Mouse (Mus musculus) cerebellum, postnatal 10 days (tissue): ENCODE measurements around the gene P2rx3.

ENCODE experiments used
- DNase-seq, 2 experiments: peaks; one replicate each; pipeline ENCODE4 v3.0.0; 2021; ENCODE audit warnings: mixed read lengths in 2 of 2

Gene P2rx3

DNA sequence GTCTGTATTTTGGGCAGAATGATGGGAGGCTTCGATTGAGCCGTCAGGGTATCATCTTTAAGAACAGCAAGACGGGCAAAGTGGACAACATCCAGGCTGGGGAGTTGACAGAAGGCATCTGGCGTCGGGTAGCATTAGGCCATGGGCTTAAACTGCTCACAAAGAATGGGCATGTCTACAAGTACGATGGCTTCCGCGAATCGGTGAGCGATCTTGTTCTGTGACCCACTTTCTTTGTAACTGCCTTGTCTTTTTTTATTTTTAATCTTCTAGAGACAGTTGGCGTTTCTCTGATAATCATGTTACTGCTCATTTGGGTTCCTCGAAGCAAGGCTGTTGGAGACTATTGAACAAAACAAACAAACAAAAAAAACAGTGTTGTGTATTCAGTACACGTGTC lies 1.1 kb upstream of the P2rx3 start:
- DNase-seq, result peak in 1 of 2 experiments; percentile 11

DNA sequence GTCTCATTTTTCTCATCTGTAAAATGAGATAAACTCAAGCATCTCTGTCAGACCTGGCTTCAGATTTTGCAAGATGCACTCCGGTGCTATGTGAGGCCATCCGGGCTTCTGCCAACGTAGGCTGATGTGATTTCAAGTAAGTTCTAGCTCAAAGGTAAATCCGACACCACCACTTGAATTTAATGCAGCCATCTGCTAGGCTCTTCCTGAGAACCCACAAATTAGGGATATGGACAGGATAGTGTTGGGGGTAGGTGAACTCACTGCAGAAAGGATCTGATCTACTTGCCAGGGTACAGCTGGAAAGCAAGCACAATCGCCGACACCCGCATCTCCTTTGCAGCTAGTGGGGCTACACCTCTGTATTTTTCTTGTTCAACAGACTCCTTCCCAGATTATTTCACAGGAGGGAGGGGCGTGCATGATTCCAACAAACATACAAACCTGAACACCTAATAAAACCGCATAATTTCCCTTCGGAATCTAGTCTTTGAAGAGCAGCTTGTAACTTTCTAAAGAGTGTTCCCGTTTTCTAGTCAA lies 685 bp downstream of the P2rx3 start:
- no peak for DNase-seq

DNA sequence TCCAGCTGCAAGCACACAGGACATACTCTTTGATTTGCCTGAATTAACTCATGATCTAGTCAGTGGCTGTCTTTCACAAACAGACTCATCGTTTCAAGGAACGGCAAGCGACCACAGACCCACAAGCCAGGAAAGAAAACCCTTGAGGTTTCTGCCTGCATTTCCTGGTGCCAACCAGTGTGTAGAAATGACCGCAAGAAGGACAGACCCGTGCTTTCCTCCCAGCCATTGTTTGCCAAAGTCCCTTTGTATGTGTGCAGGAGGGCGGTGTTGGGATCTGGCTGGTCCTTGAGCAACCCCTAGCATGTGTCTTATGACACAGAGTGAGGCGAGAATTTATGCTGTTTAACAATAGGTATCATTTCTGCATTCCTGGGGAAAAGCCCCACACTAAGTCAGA lies 3.1 kb downstream of the P2rx3 start:
- no peak for DNase-seq

DNA sequence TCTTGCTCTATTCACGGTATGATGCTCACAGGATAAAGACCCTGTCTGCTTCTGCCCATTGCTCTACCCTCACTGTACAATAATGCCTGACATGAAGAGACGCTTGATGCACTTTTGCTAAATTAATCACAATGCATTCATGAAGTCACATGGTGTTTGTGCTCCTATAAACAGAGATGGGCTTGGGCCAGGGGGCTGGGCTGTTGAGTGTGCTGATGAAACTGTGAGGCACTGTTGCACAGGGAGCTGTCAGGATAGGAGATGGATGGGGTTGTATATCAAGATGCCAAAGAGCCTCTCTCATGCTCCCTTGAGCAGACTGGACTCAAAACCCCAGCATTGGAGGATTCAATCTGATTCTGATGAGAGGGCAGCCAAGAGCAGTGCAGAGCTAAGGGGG lies 4.1 kb downstream of the P2rx3 start:
- no peak for DNase-seq

DNA sequence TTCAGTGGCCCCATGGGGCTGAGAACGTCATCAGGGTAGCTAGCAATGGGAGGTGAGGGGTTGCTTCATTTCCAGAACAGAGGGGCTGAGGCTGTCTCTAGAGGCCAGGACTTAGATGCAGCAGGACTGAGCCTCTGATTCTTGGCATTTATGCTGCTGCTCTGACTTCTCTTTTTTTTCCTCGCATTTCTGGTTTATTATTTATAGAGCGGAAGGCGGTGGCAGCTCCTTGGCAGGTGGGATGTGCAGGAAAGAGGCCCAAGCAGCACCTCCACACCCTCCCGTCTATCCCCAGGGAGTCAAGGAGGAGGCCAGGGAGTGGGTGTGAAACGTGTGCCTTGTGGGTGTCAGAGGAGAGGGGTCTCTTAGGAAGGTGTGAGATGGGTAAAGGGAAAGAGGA lies 6.3 kb downstream of the P2rx3 start:
- no peak for DNase-seq

DNA sequence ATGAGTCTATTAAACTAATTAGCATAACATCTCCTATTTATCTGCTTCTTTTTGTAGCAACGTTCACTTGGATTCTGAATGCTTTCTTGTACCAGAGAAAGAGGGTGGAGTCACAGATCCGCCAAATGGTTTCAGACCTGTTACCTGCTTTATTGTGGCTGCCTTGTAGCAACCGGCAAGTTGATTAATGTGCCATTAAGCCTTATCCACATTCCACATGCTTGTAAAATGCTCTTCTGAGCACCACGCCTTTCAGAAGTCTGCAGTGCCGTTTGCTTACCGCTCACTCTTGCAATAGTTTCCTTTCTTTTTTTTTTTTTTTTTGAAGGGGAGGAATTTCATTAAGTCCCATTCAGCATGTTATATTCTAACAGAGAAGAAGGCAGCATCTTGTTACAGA lies 7.4 kb downstream of the P2rx3 start:
- DNase-seq, result no peak

DNA sequence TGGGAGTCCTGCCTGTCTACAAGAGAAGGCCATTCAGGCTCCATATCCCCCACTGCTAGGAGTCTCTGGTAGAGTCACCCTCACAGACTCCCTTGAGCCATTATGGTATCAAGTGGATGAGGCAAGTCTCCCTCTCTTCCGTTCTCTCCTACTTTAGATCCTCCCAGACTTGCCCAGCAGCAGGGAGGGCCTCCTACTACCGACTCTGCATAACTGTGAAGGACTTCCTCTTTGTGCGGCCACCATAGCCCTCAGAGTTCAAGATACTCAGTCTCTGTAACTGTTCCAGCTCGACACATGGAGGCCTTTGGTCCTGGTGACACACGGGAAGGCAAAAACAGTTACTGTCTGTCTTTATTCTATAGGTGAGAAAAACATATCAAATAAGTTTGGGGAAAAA lies 10.0 kb downstream of the P2rx3 start:
- no peak for DNase-seq

DNA sequence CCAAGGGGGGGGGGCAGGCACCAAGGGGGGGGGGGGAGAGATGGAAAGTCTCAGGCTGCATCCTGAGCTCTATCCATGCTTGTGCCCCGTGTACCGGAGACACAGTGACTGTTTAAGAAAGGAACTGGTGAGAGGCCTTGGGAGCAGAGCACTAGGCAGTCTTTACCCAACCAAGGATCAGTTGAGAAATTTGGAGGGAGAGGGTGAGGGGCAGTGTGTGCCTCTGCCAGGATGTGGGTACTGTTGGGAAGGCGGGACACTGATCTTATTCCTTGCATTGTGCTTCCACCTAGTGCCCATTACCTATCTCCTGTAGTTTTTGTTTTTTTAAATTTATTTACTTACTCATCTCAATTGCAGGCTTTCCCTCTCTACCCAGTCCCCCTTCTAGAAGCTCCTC lies 11.1 kb downstream of the P2rx3 start:
- DNase-seq, result no peak

DNA sequence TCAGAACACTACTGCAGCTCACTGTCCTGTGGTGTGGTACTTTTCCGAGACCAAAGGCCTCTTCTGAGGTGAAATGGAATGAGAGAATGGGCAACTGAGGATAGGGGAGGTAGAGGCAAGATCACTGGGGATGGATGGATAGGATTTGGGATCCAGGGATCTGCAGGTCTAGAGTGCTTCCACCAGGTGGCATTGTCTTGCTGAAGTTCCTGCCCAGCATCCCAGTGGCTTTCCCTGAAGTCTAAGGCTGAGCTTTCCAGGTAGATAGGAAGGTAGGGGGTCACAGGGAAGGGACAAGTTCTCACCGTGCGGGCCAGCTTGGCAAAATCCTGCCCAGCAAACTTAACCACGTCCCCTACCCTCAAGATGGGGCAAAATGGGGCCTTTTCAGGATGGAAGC lies 15.2 kb downstream of the P2rx3 start:
- DNase-seq, result peak; percentile 41 to 51

DNA sequence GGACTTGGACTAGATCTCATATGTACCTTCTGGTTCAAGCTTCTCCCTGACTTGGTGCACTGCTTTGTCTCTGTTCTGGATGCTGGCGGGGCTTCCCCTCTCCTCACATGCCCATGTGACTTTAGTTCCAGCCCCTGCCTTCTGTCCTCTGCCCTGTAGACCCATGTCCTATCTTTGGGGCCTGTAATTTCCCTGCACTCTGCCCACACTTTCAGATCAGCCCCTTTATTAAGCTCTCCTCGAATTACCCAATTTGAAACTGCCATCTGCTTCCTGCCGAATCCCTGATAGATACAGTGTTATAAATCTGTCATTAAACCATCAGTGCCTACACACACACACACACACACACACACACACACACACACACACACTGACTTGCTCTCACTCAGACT lies 22.7 kb downstream of the P2rx3 start:
- DNase-seq, result no peak

DNA sequence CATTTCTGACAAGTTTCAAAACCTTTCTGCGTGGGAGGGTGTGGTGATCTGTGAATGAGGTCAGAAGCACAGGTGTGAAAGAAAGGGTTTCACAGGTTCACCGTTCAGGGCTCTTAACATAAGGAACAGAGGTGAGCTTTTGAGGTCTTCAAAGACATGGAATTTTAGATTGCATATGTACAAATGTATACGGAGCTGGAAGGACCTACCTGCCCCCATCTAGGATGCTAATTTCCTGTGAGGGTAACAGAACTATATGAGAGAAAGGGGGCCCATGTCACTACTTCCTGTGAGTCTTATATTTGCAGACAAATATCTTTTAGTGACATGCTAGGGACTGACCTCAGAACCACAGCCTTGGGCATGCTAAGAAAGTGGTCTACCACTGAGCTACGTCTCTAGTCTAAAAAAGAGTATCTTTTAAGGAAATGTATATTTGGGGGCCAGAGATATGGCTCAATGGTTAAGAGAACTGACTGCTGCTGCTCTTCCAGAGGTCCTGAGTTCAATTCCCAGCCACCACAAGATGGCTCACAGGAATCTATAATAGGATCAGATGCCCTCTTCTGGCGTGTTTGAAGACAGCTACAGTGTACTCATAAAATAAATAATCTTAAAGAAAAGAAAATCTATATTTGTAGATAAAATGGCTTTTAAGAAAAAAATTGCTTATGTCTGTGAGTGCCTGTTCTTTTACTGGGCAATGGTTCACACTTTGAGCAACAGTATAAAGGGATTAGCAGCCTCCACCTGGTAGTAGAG lies 23.3 kb downstream of the P2rx3 start:
- no peak for DNase-seq

DNA sequence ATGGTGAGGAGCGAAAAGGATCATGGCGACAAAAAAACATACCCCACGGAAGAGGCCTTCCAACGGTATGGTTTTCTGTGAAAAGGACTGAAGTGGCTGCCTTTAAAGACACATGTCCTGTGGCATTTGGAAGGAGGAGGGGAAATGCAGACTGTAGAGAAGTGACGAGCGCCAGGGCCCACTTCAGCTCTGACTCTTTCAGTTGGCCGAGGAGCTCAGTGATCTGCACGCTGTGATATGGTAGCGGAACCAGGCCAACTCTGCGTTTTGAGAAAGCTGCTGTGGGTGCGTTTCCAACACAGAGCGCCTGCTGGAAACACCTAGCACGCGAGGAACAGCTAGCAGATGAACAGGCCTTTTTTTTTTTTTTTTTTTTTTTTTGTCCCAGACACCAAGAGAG lies 24.6 kb downstream of the P2rx3 start:
- no peak for DNase-seq

DNA sequence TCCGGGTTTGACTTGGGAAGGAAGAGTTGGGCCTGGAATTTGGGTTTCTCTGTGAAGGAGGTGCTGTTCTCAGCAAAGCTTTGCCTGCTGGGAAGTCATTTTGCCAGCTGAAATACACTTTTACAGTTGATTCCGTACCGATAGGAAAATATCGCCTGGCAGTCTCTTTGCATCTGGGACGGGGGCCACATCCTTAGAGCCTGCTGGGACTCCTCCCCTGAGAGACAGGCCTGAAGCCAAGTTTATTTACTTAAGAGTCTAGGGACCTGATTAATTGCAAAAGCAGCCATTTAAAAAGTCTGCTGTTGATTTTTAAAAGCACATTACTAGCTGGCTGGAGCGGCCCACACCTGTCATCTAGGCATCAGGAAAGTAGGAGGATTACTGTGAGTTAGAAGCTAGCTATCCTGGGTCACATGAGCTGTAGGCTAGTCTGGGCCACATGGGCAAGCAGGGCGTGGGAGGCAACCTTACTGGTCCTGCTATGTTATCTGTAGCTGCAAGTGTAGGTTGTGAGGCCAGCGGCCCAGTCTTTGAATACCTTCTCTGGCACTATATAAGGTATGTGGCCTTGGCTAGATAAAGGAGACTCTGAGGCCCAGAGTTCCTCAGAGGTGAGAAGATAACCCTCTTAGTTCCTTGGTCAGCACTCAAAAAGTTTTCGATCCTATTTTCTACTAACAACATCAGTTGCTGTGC lies 25.2 kb downstream of the P2rx3 start:
- peak; percentile 11 to 22 for DNase-seq

DNA sequence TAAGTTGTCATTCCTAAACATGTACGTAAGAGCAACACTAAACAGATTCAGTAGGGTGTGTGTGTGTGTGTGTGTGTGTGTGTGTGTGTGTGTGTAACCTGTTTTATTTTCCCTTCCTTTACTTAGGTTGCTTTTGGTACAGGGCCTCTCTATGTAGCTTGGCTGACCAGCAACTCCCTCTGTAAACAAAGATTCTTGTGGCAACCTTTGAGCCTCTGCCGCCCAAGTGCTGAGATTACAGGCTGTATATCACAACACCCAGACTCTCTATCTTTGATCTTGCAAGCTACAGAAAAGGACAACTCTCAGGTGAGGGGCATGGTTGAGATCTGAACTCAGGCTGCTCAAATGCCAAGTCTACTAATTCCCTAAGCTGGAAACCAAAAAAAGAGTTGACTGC lies 28.1 kb downstream of the P2rx3 start:
- no peak for DNase-seq

DNA sequence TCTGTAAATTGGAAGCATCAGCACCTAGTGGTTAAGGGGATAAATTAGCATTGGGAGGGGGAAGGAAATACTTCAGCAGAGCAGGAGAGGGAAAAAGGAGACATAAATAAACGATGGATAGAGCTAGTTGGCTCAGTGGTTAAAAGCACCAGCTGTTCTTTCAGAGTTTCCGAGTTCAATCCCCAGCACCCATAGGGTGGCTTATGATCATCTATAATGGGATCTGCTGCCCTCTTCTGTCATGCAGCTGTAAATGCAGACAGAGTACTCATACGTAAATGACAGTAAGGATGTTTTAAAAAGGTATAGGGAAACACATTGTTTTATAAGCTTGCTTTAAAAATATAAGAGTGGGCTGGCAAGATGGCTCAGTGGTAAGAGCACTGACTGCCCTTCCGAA lies 29.5 kb downstream of the P2rx3 start:
- peak; percentile 39 to 50 for DNase-seq

DNA sequence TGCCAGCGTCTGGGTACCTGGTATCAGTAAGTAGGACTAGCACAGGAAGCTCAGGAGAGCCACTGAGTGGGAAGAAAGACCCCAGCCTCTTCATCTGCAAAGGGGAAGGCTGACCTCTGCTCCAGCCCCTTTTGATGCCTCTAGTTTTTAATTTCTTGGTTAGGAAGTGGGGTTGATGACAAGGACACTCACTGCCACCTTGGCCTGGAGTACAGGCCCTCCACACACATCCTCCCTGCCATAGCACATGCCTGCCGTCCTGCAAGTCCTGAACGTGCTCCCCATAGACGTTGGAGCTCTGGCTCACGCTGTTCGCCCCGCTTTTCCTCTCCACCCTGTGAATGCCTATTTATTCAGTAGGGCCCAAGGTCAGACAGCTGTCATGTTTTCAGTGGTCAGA lies 30.7 kb downstream of the P2rx3 start:
- no peak for DNase-seq

DNA sequence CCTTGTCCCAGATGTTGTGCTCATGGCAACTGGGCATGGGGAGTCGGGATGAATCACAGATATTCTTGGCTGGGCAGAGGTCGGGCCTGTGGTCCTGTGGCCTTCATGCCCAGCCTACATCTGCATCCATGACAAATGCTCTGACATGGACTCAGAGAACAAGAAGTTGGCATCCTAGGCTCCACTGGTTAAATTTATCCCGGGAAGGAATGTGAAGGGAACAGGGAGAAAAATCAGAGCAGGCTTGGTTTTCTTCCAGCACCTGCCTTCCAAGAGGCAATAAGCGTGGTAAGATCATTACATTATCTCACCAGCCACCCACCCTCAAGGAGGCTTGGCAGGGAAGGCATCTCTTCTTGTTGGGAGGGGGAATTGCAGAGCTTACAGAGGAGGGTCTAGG lies 32.9 kb downstream of the P2rx3 start:
- DNase-seq, result no peak

DNA sequence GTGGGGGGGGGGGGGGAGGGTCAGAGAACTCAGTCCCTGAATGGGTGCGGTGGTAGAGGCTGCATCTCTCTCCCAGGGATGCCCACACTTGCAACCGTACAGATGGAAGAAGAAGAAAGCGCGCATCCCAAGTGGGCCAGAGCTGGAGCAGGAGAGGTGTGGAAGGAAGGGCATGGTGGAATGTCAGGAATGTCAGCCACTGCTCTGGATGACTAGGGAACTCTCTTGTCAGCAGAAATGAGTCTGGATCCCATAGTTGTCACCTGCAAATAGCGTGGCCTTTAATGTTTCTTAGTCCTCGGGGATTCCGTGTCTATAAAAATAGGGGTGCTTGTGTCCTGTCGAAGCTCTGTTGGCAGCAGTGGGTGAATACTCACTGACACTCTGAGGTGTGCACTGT lies 34.7 kb downstream of the P2rx3 start:
- no peak for DNase-seq

DNA sequence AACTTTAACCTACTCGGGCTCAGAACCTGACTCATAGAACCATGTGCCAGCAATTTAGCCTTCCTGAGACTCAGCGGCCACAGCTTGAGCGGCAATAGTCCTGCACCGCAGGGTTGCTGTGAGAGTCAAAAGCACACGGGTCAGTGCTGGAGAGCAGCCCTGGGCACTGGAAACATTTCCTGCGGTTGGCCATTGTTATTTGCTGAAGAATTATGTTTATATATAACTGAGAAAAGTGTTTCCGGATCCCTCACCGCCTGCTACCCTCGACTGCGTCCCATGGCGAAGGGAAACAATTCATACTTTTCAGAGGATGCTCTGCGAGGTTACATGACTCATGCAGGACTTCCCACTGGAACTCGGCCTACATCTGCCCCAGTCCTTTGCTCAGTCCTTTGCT lies 35.8 kb downstream of the P2rx3 start:
- no peak for DNase-seq

DNA sequence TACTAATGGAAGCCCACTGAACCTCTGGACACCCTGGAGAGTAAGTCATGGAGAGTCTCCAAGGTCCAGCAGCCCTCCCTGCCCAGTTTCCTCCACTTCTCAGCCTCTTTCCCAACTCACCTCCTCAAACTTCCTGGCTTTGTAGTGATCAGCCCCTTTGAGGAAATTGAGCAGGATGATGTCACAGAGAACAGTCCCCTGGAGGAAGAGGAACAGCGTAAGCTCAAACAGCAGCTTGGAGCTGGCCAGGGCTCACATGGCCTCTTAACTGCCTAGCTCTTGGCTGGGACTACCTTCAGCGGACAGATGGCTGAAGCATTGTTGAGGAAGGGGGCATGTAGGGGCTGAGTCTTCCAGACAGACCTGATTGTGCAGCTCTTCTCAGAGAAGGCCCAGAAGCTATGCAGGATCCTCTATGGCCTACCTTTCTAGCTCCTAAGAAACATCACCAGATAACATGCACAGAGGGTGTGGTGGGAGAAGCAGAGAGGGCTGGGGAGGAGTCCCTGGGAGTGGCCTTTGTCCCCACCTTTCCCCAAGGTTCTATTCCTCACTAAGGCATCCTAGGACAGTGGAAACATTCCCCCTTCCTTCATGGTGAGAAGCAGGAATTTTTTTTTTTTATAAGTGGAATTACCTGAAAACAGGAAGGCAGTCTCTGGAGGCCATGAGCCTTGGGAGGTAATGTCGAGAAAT lies 37.6 kb downstream of the P2rx3 start:
- DNase-seq, result peak in 1 of 2 experiments; percentile 9

DNA sequence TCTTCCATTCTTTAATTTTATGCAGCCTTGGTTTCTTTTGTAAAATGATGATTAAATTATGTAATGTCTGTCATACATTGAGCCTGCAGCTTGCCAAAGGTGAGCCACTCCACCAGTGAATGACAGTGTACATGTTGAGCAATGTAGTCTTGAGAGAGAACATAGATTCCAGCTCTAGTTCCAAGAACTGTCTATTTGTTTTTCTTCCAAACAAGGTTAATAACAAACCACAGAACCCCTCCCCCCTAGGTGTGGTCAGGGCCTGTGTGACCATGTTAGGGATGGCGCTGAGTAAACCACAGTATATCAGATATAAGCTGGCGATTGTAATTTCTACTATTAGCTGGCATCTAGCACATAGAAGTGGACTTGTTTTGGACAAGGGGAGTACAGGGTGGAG lies 40.9 kb downstream of the P2rx3 start:
- no peak for DNase-seq

DNA sequence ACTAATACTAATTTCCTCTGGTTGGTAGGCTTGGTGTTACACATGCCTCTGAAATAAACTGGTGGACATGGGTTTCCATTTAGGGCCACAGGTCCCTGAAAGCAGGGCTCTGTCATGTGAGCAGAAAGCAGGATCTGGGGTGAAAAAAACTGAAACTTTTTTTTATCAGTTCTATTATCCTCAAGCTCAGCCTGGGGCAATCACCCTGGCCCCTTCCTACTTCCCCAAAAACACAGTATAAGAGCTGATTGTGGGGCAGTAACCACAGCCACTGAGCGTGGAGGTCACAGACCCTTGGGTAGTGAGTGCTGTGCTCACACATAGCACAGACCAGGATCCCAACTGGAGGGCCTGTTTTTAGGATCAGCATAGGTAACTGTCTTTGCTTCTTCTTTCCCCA lies 49.3 kb downstream of the P2rx3 start, which contains the start of gene Prg3:
Gene Prg3, plus strand, starts transcription at position 286 of the 400 bp plus-strand sequence.
- no peak for DNase-seq

DNA sequence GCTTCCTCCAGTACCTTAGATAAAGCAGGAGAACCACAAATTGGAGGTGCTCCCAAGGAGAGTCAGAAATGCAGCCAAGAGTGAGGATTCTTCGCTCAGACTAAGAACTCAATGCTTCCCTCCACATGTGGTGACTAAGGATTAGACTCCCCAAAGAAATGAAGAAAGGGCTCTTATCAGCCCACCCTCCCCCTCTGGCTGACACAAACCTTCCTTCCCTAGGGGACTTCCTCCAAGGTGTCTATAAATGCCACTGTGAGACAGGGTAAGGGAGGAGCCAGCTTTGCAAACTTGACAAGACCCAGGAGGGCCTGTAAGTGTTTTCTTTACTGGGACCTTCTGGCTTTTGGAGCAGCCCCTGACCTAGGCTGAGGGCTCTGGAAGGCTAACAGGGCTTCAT lies 57.1 kb downstream of the P2rx3 start, which contains the start of gene Prg2:
Gene Prg2, plus strand, starts transcription at position 274 of the 400 bp plus-strand sequence.
- DNase-seq, result no peak

DNA sequence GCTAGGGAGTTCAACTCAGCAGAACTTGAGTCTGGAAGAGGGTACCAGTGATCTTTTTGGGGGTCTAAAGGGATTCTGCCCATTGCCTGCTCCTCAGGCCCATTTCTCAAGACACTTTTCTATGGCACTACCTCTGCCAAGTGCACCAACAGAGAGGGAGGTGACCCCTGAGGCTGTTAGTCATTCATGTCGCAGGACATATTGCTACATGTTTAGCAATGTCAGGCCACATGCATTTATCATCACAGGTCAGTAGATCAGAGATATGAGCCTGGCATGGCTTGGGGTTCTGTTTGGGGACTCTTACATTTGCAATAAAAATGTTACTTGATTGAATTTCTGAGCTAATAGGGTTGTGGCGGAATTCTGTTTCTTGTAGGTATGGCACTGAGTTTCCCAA lies 61.7 kb downstream of the P2rx3 start:
- no peak for DNase-seq
